Mouse (Mus musculus) thymus, postnatal 14 days (tissue): ENCODE results near the gene Hoxb2.

ENCODE experiments used
- DNase-seq: peaks from one replicate; pipeline ENCODE4 v3.0.0; 2021

Hoxb2 gene

DNA sequence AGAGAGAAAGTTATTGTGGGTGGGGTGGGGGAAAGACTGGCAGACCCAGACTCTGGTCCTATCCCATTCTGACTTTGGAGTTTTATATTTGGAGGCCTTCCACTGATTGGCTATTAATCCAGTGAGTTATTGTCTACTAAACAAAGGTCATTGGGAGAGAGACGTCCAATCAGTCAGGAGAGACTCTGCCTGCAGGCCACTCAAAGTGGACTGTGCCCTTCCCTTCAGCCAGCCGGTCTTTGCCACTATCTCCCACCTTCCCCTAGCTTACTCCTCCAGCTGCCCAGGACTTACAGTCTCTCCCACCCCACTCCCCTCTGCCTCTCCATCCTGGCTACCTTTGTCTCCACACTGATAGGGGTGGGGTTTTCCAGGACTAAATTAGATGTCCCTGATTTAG is 13.7 kb upstream of the Hoxb2 start:
- DNase-seq: no peak

GRCm38 (mm10) chr11:96337026-96337425 is 13.3 kb upstream of the Hoxb2 start:
- DNase-seq: no peak

- DNase-seq: no peak
Observed at GRCm38 (mm10) chr11:96338957-96339855, 11.1 kb upstream of the Hoxb2 start.

DNA sequence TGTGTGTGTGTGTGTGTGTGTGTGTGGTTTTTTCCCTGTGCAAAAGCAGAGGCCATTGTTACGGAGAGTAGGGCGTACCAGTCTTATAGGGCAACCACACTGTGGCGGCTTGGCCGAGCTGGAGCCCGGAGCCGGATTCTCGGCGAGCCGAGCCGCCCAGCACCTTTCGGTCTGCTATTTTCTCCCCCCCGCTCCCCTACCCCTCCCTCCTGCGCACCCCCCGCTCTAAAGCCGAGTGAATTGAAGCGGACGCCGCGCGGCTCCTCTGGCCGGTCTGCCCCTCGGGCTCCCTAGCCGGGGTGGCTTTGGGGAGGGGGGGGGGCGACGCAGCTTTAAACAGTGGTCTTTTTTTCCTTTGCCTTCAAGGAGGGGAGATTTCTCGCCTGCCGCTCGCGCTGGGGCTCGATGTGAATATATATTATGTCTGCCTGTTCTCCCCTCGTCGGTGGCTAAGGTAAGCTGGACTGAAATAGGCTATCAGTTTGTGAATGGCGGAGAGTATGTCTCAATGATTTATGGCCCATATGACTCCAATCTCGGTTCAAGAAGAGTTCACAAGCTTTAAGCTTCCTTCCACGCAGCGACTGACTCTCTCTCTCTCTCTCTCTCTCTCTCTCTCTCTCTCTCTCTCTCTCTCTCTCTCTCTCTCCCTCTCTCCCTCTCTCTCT is 9.5 kb upstream of the Hoxb2 start:
- DNase-seq: no peak

DNA sequence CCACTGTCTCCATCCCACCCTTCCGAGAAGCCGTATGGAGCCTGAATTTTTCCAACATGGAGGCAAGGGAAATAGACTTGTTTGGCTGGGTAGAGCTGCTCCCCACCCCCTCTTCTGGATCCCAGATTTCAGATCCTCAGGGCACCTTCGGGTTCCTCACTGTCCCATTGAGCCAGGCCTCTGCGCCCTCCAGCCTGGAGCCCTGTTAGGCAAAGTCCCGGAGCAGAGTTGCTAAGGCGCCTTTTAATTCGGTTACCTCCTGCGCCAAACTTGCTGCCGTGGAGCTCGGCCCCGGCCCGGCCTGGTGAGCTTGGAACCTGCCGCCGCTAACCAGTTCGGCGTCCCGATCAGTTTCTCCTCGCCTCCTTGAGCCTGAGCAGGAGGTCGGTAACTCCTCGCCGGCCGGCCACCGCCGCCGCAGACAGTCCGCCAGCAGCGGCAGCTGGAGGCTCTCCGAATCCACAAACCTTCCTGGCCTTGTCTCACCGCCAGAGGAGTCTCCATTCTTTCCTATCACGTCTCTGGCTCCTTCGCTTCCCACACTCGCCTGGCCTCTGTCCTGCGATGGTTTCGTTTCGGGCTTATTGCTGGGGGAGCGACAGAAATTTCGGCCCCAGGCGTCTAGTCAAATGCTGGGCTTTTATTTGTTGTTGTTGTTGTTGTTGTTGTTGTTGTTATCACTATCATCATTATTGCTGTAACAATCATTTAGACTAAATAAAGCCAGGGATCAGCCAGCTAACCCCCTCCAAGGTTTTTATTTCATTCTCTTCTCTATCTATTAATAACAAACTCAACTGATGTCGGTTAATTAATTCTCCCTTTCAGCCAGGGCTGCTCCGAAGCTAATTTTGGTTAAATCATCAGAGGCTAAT is 8.4 kb upstream of the Hoxb2 start:
- no peak for DNase-seq

GRCm38 (mm10) chr11:96342576-96342930 is 7.8 kb upstream of the Hoxb2 start:
- no peak for DNase-seq

DNA sequence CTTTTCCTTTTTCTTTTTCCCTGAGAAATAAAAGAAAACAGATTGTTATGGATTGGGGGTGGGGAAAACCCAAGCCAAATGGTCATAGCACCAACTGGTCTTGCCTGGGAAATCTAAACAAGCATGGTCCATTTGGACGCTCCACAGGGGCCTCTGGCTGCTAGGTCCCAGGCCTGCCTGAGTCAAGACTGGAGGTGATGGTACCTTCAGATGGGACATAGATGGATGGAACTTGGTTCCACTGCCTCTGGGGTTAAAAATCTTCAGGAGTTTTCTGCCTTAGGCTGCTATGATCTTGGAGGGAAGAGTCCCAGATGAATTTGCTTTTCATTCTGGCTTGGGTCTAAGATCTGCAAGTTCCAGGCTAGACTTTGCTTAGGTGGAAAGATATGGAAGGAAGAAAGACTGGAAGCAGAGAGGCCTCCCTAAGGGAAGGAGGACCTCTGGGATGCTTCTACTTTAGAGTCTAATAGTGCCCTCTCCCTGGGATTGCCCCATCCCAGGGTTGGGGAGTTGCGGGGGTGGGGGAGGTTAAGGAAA is 7.0 kb upstream of the Hoxb2 start:
- no peak for DNase-seq

- no peak for DNase-seq
Observed at GRCm38 (mm10) chr11:96344061-96344877, 6.1 kb upstream of the Hoxb2 start.

DNA sequence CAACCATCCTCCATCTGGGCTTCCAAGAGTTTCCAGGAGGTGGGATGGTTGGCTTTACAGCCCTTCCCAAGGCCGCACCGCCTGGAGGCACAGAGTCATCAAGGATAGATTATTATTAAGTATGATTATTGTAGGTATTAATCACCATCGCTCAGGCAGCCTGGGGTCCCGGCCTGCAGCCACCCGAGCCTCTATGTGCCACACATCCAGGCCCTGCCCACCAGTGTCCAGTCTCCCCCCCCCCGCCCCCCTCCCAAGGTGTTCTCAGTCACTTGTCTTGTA is 5.5 kb upstream of the Hoxb2 start:
- DNase-seq: no peak

DNA sequence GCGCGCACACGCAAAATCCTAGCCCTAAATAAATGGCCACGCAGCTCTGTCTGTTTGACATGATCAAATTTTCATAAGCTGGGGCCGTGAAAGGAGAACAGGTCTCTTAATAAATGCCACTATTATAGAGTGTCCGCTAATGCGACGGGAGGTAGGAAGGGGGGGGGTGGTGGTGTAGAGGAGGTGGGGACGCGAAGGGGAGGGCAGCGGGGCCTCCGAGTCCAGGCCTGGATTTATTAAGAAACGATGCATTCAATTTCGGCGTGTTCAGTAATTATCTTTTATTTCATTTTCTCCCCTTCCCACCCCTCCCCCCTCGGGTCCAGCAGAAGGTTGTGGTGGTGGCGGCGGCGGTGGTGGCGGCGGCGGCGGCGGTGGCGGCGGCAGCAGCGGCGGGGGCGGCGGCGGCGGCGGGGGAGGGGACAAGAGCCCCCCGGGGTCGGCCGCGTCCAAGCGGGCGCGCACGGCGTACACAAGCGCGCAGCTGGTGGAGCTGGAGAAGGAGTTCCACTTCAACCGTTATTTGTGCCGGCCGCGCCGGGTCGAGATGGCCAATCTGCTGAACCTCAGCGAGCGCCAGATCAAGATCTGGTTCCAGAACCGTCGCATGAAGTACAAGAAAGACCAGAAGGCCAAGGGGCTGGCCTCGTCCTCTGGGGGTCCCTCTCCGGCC is 5.0 kb upstream of the Hoxb2 start:
- DNase-seq: no peak

DNA sequence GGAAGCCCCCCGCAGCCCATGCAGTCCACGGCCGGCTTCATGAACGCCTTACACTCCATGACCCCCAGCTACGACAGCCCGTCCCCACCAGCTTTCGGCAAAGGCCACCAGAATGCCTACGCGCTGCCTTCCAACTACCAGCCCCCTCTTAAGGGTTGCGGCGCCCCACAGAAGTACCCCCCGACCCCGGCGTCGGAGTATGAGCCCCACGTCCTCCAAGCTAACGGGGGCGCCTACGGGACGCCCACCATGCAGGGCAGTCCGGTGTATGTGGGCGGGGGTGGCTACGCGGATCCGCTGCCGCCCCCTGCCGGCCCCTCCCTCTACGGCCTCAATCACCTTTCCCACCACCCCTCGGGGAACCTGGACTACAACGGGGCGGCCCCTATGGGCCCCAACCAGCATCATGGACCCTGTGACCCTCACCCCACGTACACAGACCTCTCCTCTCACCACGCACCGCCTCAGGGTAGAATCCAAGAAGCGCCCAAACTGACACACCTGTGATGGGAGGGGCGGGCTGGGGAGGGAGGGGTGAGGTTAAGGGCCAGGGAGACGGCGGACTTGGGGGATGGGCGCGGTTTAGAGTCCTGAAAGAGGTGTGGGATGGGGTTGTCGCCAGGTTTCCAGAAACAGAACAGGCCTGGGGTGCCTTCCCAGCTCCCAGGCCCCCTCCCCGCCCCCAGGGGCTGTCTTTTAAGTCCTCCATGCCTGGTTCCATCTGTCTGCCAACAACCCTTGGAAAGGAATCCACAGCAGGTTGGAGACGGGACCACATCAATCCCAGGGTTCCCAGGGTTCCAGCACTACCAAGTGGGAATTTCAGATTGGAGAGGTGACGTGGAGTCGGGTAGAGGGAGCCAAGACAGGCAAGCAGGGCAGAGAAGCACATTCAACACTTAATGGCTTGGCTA is 4.2 kb upstream of the Hoxb2 start:
- no peak for DNase-seq

DNA sequence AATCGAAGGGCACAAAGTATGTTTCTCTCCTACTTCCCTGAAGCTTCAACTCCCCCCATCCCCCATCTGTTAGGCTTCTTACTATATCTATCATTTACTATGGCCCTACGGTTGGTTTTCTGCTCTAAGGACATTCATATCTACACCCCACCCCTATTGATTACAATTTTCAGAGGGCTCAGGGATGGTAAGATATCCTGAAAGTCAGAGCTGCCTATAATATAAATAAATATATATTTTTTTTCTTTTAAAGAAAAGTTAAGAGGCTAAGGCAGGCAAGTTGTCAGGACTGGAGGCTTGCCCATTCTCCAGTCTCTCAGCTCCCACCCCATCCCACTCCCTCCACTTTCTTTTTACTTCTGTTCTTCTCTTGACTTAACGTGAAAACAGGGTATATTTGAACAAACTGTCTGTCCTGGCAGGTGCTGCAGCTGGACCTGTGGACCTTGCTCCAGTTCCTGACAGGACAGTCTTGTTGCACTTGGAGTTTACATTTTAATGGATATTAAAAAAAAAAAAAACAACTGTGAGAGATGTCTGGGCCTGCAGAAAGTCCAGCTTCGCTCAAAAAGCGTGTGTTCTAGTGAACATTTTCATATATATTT is 3.3 kb upstream of the Hoxb2 start:
- no peak for DNase-seq

- DNase-seq: no peak
Observed at GRCm38 (mm10) chr11:96347717-96348116, 2.6 kb upstream of the Hoxb2 start.

DNA sequence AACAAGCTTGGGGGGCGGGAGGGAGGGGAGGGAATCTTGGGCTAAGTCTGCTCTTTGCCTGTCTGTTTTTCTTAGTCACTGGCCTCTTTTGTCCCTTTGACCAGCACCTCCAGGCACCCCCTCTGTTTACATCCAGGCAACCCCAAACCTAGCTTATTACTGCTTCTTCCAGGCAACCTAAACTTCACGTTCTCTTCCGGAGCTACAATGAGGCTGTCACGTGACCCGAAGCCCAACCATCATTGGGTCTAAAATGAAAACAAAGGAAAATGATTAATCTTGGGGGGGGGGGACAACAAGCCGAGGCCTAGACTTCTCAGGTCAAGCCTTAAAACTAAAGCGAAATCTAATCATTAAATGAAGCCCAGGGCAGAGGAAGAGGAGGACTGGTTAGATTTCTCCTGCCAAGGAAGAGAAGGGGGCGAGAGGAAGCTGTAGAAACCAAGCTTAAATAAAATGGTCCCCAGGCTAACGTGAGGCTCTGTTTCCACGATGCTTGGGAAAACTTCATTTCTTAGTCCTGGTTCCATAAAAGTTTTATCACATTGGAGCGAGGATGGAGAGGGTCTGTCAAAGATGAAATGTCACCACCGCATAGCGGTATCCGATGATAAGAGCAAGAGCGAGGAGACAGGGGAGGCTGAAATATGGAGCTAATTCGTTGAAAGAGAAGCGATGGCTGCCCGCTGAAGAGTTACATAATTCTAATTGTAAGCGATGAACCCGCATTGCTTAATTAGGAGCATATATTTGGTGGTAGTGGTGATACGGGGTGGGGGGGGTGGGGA is 2.0 kb upstream of the Hoxb2 start:
- no peak for DNase-seq

- no peak for DNase-seq
Observed at GRCm38 (mm10) chr11:96348988-96349387, 1.3 kb upstream of the Hoxb2 start.

DNA sequence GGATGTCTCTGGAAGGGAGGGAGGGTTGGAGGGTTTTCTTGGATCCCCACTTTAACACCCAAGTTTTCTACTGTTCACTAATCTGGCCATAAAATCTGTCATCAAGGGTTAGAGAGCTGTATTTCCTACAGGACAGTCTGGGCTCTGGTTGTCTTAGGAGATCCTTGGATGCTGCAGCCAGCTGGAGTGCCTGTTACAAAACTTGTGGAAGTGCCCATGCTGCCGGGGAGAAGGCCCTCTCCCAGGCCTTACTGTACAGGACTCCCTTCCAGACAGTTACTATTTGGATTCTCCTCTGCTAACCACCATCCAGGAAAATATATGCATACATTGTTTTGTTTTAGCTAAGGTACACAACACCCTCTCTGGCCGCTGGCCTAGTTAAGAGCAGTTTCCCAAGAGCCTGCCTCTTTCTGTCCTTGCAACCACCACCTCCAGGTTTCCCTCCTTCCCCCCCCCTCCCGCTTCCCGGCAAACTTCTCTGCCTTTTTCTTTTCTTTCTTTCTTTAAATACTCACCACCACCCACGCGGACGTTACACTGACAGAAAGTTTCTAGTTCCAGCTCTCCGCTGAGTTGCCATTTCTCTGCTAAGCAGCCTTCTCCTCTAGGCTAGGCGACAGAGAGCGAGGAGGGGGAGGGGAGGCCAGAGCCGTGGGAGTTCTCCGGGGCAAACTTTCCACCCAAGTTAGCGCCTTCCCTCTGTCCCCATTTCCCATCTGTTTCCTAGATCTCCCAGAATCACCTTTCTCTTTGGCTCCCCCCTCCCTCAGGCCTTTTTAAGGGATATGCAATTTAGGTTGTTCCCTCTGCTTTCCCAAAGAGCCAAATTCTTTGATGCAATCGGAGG is 609 bp upstream of the Hoxb2 start:
- DNase-seq: no peak

DNA sequence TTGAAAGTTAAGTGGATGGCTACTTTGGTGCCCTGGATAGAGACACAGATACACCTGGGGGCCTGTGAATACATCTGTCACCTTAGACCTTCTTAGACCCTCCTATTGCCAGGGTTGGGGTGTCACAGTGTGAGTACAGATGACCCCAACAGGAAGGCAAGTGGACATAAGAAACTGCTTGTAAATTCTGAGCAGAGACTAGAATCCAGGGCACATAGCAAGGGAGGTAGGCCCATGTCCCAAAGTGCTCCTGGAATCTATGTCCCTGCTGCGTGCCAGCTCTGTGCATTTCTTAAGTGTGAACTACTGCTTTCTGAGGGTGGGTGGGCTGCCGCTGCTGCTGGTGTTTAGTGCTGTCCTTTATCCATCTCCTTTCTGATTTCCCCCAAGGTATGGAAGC is 466 bp downstream of the Hoxb2 start:
- DNase-seq: no peak

- no peak for DNase-seq
Observed at GRCm38 (mm10) chr11:96351312-96351711, 987 bp downstream of the Hoxb2 start.

GRCm38 (mm10) chr11:96351831-96352230 is 1.5 kb downstream of the Hoxb2 start:
- no peak for DNase-seq
